Mouse (Mus musculus): ENCODE measurements around the gene Katnb1. TPM values are rescaled to one million over a fixed set of nuclear protein-coding genes. Genes with fewer than 3 reads are reported as not detected.

Katnb1 gene
- polyA plus RNA-seq, 1 experiment from 2014 or later = 8.2 TPM

GRCm38 (mm10) chr8:95141469-95142074, 60.6 kb downstream of the Katnb1 start:
- WGBS (ENCODE audit: insufficient replicate concordance) = 13% methylated on average over 6 of the region's 6 CpGs
- ATAC-seq (ENCODE audit: low read depth) = no peak
- Histone ChIP-seq H3K9ac (ENCODE audit: low read depth, low read length) (peak overlapping the region; percentile 48), H3K4me3 (ENCODE audit: low read depth, low read length) (peak overlapping the region; percentile 57), H3K4me1 (ENCODE audit: control insufficient read depth, low read depth, low read length) (peaks cover 8% of the 10 kb centered on the region), H3K36me3 (ENCODE audit: control insufficient read depth, insufficient read depth) (no peaks in the 10 kb centered on the region), H3K27me3 (ENCODE audit: control insufficient read depth, insufficient read depth, low read depth, low read length) (peaks cover 21% of the 10 kb centered on the region), H3K27ac (ENCODE audit: low read length) (no peak overlapping the region), H3K4me2 (ENCODE audit: low read depth, low read length) (peak overlapping the region; percentile 70), H3K9me3 (replicated peaks; ENCODE audit: control insufficient read depth, low read length) (no peaks in the 10 kb centered on the region)

- H3K9me3 ChIP-seq (replicated peaks; ENCODE audit: control insufficient read depth, low read length) = no peaks in the 10 kb centered on the region
- peaks cover 8% of the 10 kb centered on the region for H3K4me1 ChIP-seq (ENCODE audit: control insufficient read depth, low read depth, low read length)
- H3K27me3 ChIP-seq (ENCODE audit: control insufficient read depth, insufficient read depth, low read depth, low read length) = peaks cover 17% of the 10 kb centered on the region
- peak; percentile 28 for ATAC-seq (ENCODE audit: low read depth)
- 3% methylated on average over 32 of the region's 66 CpGs for WGBS (ENCODE audit: insufficient replicate concordance)
- H3K4me3 ChIP-seq (ENCODE audit: low read depth, low read length) = peak overlapping the region; percentile 57
- peak overlapping the region; percentile 48 for H3K9ac ChIP-seq (ENCODE audit: low read depth, low read length)
- H3K4me2 ChIP-seq (ENCODE audit: low read depth, low read length) = peak overlapping the region; percentile 70
- H3K36me3 ChIP-seq (ENCODE audit: control insufficient read depth, insufficient read depth) = no peaks in the 10 kb centered on the region
- no peak overlapping the region for H3K27ac ChIP-seq (ENCODE audit: low read length)
These were observed 61.3 kb downstream of the Katnb1 start for GRCm38 (mm10) chr8:95142075-95142831.

GRCm38 (mm10) chr8:95142985-95143804, 62.2 kb downstream of the Katnb1 start:
- Histone ChIP-seq H3K4me1 (ENCODE audit: control insufficient read depth, low read depth, low read length) (peaks cover 8% of the 10 kb centered on the region), H3K27me3 (ENCODE audit: control insufficient read depth, insufficient read depth, low read depth, low read length) (peaks cover 17% of the 10 kb centered on the region)
- ATAC-seq (ENCODE audit: low read depth) = no peak

GRCm38 (mm10) chr8:95143805-95144630, 63.0 kb downstream of the Katnb1 start:
- H3K4me2 ChIP-seq (ENCODE audit: low read depth, low read length) = no peak overlapping the region
- no peak overlapping the region for H3K9ac ChIP-seq (ENCODE audit: low read depth, low read length)
- H3K9me3 ChIP-seq (replicated peaks; ENCODE audit: control insufficient read depth, low read length) = no peaks in the 10 kb centered on the region
- ATAC-seq (ENCODE audit: low read depth) = no peak
- no peak overlapping the region for H3K4me3 ChIP-seq (ENCODE audit: low read depth, low read length)
- no peaks in the 10 kb centered on the region for H3K36me3 ChIP-seq (ENCODE audit: control insufficient read depth, insufficient read depth)
- 54% methylated on average over 6 of the region's 6 CpGs for WGBS (ENCODE audit: insufficient replicate concordance)
- H3K27ac ChIP-seq (ENCODE audit: low read length) = peak overlapping the region; percentile 61
- H3K27me3 ChIP-seq (ENCODE audit: control insufficient read depth, insufficient read depth, low read depth, low read length) = peaks cover 17% of the 10 kb centered on the region
- peaks cover 8% of the 10 kb centered on the region for H3K4me1 ChIP-seq (ENCODE audit: control insufficient read depth, low read depth, low read length)

More at GRCm38 (mm10) chr8:95142985-95143804, 62.2 kb downstream of the Katnb1 start:
- Histone ChIP-seq H3K9ac (ENCODE audit: low read depth, low read length) (no peak overlapping the region), H3K4me2 (ENCODE audit: low read depth, low read length) (no peak overlapping the region), H3K36me3 (ENCODE audit: control insufficient read depth, insufficient read depth) (no peaks in the 10 kb centered on the region), H3K9me3 (replicated peaks; ENCODE audit: control insufficient read depth, low read length) (no peaks in the 10 kb centered on the region), H3K27ac (ENCODE audit: low read length) (no peak overlapping the region), H3K4me3 (ENCODE audit: low read depth, low read length) (no peak overlapping the region)
- WGBS (ENCODE audit: insufficient replicate concordance) = 42% methylated on average over 17 of the region's 17 CpGs

GRCm38 (mm10) chr8:95144631-95145015, 63.6 kb downstream of the Katnb1 start:
- ATAC-seq (ENCODE audit: low read depth) = no peak
- 37% methylated on average over 2 of the region's 2 CpGs for WGBS (ENCODE audit: insufficient replicate concordance)
- Histone ChIP-seq H3K27me3 (ENCODE audit: control insufficient read depth, insufficient read depth, low read depth, low read length) (peaks cover 17% of the 10 kb centered on the region), H3K9me3 (replicated peaks; ENCODE audit: control insufficient read depth, low read length) (no peaks in the 10 kb centered on the region), H3K36me3 (ENCODE audit: control insufficient read depth, insufficient read depth) (no peaks in the 10 kb centered on the region), H3K4me3 (ENCODE audit: low read depth, low read length) (no peak overlapping the region), H3K9ac (ENCODE audit: low read depth, low read length) (no peak overlapping the region), H3K4me2 (ENCODE audit: low read depth, low read length) (no peak overlapping the region), H3K27ac (ENCODE audit: low read length) (peak overlapping the region; percentile 61), H3K4me1 (ENCODE audit: control insufficient read depth, low read depth, low read length) (peaks cover 10% of the 10 kb centered on the region)

GRCm38 (mm10) chr8:95146044-95146745, 65.2 kb downstream of the Katnb1 start:
- Histone ChIP-seq H3K36me3 (ENCODE audit: control insufficient read depth, insufficient read depth) (no peaks in the 10 kb centered on the region), H3K9me3 (replicated peaks; ENCODE audit: control insufficient read depth, low read length) (no peaks in the 10 kb centered on the region), H3K27me3 (ENCODE audit: control insufficient read depth, insufficient read depth, low read depth, low read length) (peaks cover 17% of the 10 kb centered on the region), H3K27ac (ENCODE audit: low read length) (no peak overlapping the region), H3K9ac (ENCODE audit: low read depth, low read length) (no peak overlapping the region), H3K4me1 (ENCODE audit: control insufficient read depth, low read depth, low read length) (peaks cover 11% of the 10 kb centered on the region), H3K4me2 (ENCODE audit: low read depth, low read length) (no peak overlapping the region), H3K4me3 (ENCODE audit: low read depth, low read length) (no peak overlapping the region)
- ATAC-seq (ENCODE audit: low read depth) = no peak
- 49% methylated on average over 2 of the region's 2 CpGs for WGBS (ENCODE audit: insufficient replicate concordance)

GRCm38 (mm10) chr8:95146846-95147245, 65.9 kb downstream of the Katnb1 start:
- Histone ChIP-seq H3K4me1 (ENCODE audit: control insufficient read depth, low read depth, low read length) (peaks cover 6% of the 10 kb centered on the region), H3K27me3 (ENCODE audit: control insufficient read depth, insufficient read depth, low read depth, low read length) (peaks cover 11% of the 10 kb centered on the region), H3K4me3 (ENCODE audit: low read depth, low read length) (no peak overlapping the region), H3K27ac (ENCODE audit: low read length) (no peak overlapping the region), H3K4me2 (ENCODE audit: low read depth, low read length) (no peak overlapping the region), H3K36me3 (ENCODE audit: control insufficient read depth, insufficient read depth) (no peaks in the 10 kb centered on the region), H3K9me3 (replicated peaks; ENCODE audit: control insufficient read depth, low read length) (no peaks in the 10 kb centered on the region), H3K9ac (ENCODE audit: low read depth, low read length) (no peak overlapping the region)
- ATAC-seq (ENCODE audit: low read depth) = no peak
- WGBS (ENCODE audit: insufficient replicate concordance) = 61% methylated on average over 5 of the region's 5 CpGs

- H3K4me2 ChIP-seq (ENCODE audit: low read depth, low read length) = no peak overlapping the region
- peaks cover 6% of the 10 kb centered on the region for H3K4me1 ChIP-seq (ENCODE audit: control insufficient read depth, low read depth, low read length)
- no peaks in the 10 kb centered on the region for H3K36me3 ChIP-seq (ENCODE audit: control insufficient read depth, insufficient read depth)
- H3K9ac ChIP-seq (ENCODE audit: low read depth, low read length) = no peak overlapping the region
- no peak for ATAC-seq (ENCODE audit: low read depth)
- no peak overlapping the region for H3K4me3 ChIP-seq (ENCODE audit: low read depth, low read length)
- H3K27me3 ChIP-seq (ENCODE audit: control insufficient read depth, insufficient read depth, low read depth, low read length) = no peaks in the 10 kb centered on the region; the same call in 1 of the 2 replicates
- H3K27ac ChIP-seq (ENCODE audit: low read length) = no peak overlapping the region
- no peaks in the 10 kb centered on the region for H3K9me3 ChIP-seq (replicated peaks; ENCODE audit: control insufficient read depth, low read length)
- 11% methylated on average over 10 of the region's 10 CpGs for WGBS (ENCODE audit: insufficient replicate concordance)
These were observed 68.4 kb downstream of the Katnb1 start for GRCm38 (mm10) chr8:95149426-95149825.
